Mouse (Mus musculus): ENCODE measurements around the gene Fcgr4. TPM values are rescaled to one million over a fixed set of nuclear protein-coding genes. Genes with fewer than 3 reads are reported as not detected.
"Not testable (repeated sequence)": the region's sequence is repeated elsewhere in the genome, so short reads cannot be mapped to it uniquely, and the experiment has no call there.

Fcgr4 gene
- total RNA-seq (2021), result not detected
- long read RNA-seq, experiment 1, result 0 reads
- long read RNA-seq, experiment 2, result 0 reads

- no peak for DNase-seq (ENCODE audit: low spot score in 2 of 2)
- intact Hi-C loops (cut with DNase I), result no loop called here
Observed at GRCm38 (mm10) chr1:171018737-171019136, at the start of gene Fcgr4. TSS of gene Fcgr4 (plus strand) at chr1:171018920.

- no peak for DNase-seq (ENCODE audit: low spot score in 2 of 2)
- intact Hi-C loops (cut with DNase I), result no loop called here
Observed at GRCm38 (mm10) chr1:170972494-170972893, 46.2 kb upstream of the Fcgr4 start.

- intact Hi-C loops (cut with DNase I), result no loop called here
- no peak for DNase-seq (ENCODE audit: low spot score in 2 of 2)
Observed at GRCm38 (mm10) chr1:170972936-170973335, 45.8 kb upstream of the Fcgr4 start.

- no peak for DNase-seq (ENCODE audit: low spot score in 2 of 2)
- intact Hi-C loops (cut with DNase I), result no loop called here
Observed at GRCm38 (mm10) chr1:170974171-170974570, 44.5 kb upstream of the Fcgr4 start.

- intact Hi-C loops (cut with DNase I), result no loop called here
Observed at GRCm38 (mm10) chr1:170974736-170975135, 44.0 kb upstream of the Fcgr4 start.

GRCm38 (mm10) chr1:170975350-170975749 is 43.4 kb upstream of the Fcgr4 start:
- DNase-seq (ENCODE audit: low spot score in 2 of 2); intact Hi-C loops (cut with DNase I): not testable (repeated sequence)

More at GRCm38 (mm10) chr1:170974736-170975135, 44.0 kb upstream of the Fcgr4 start:
- no peak for DNase-seq (ENCODE audit: low spot score in 2 of 2)

- DNase-seq (ENCODE audit: low spot score in 2 of 2), result no peak
- intact Hi-C loops (cut with DNase I), result no loop called here
Observed at GRCm38 (mm10) chr1:170975751-170976161, 43.0 kb upstream of the Fcgr4 start.

GRCm38 (mm10) chr1:170976447-170976846 is 42.3 kb upstream of the Fcgr4 start, which contains the start of gene Fcgr2b:
TSS of gene Fcgr2b (minus strand) at chr1:170976547.
- no peak for DNase-seq (ENCODE audit: low spot score in 2 of 2)
- intact Hi-C loops (cut with DNase I), result no loop called here

GRCm38 (mm10) chr1:170978601-170979000 is 40.1 kb upstream of the Fcgr4 start:
- no peak for DNase-seq (ENCODE audit: low spot score in 2 of 2)
- intact Hi-C loops (cut with DNase I), result no loop called here

GRCm38 (mm10) chr1:170981679-170982078 is 37.0 kb upstream of the Fcgr4 start:
- DNase-seq (ENCODE audit: low spot score in 2 of 2); intact Hi-C loops (cut with DNase I): not testable (repeated sequence)

- intact Hi-C loops (cut with DNase I), result no loop called here
- no peak for DNase-seq (ENCODE audit: low spot score in 2 of 2)
Observed at GRCm38 (mm10) chr1:170982301-170982700, 36.4 kb upstream of the Fcgr4 start.

- no peak for DNase-seq (ENCODE audit: low spot score in 2 of 2)
- intact Hi-C loops (cut with DNase I), result no loop called here
Observed at GRCm38 (mm10) chr1:170983066-170983465, 35.7 kb upstream of the Fcgr4 start.

- intact Hi-C loops (cut with DNase I), result loop anchor here (2.0 kb wide), 1 partner anchor 76 kb away; no protein-coding TSS in a partner anchor
- DNase-seq (ENCODE audit: low spot score in 2 of 2), result no peak
Observed at GRCm38 (mm10) chr1:170985092-170985491, 33.6 kb upstream of the Fcgr4 start.

- intact Hi-C loops (cut with DNase I), result loop anchor here (2.0 kb wide), 1 partner anchor 77 kb away; no protein-coding TSS in a partner anchor
Observed at GRCm38 (mm10) chr1:170985861-170986260, 32.9 kb upstream of the Fcgr4 start.

GRCm38 (mm10) chr1:170989656-170990055 is 29.1 kb upstream of the Fcgr4 start:
- DNase-seq (ENCODE audit: low spot score in 2 of 2), result no peak
- intact Hi-C loops (cut with DNase I), result no loop called here

More at GRCm38 (mm10) chr1:170985861-170986260, 32.9 kb upstream of the Fcgr4 start:
- no peak for DNase-seq (ENCODE audit: low spot score in 2 of 2)

GRCm38 (mm10) chr1:170992550-170992949 is 26.2 kb upstream of the Fcgr4 start:
- intact Hi-C loops (cut with DNase I), result loop anchor here (1.0 kb wide), 1 partner anchor 91 kb away; no protein-coding TSS in a partner anchor
- peak; percentile 54 to 55 for DNase-seq (ENCODE audit: low spot score in 2 of 2)

GRCm38 (mm10) chr1:170996034-170996433 is 22.7 kb upstream of the Fcgr4 start:
- DNase-seq (ENCODE audit: low spot score in 2 of 2), result no peak
- intact Hi-C loops (cut with DNase I), result no loop called here

- intact Hi-C loops (cut with DNase I), result no loop called here
Observed at GRCm38 (mm10) chr1:170996753-170997152, 22.0 kb upstream of the Fcgr4 start.

GRCm38 (mm10) chr1:170997756-170998655 is 20.7 kb upstream of the Fcgr4 start:
- intact Hi-C loops (cut with DNase I), result no loop called here
- DNase-seq (ENCODE audit: low spot score in 2 of 2), result peak; percentile 70 to 78

More at GRCm38 (mm10) chr1:170996753-170997152, 22.0 kb upstream of the Fcgr4 start:
- DNase-seq (ENCODE audit: low spot score in 2 of 2), result peak; percentile 64 to 72

- intact Hi-C loops (cut with DNase I), result no loop called here
- DNase-seq (ENCODE audit: low spot score in 2 of 2), result no peak
Observed at GRCm38 (mm10) chr1:170999811-171000210, 18.9 kb upstream of the Fcgr4 start.

- intact Hi-C loops (cut with DNase I), result no loop called here
- DNase-seq (ENCODE audit: low spot score in 2 of 2), result no peak
Observed at GRCm38 (mm10) chr1:171005081-171005480, 13.6 kb upstream of the Fcgr4 start.
